Mouse (Mus musculus): ENCODE data around the gene Wbp4.
A peak's percentile ranks its signal among the peaks of the same experiment; 100 is the strongest.
"Not testable (repeated sequence)": the region's sequence is repeated elsewhere in the genome, so short reads cannot be mapped to it uniquely, and the experiment has no call there.

The Wbp4 gene

GRCm38 (mm10) chr14:79451681-79452590, 29.4 kb downstream of the Wbp4 start, which contains the start of gene Kbtbd6:
Gene Kbtbd6, plus strand, starts transcription at chr14:79451835.
- peak; percentile 95 for DNase-seq

DNA sequence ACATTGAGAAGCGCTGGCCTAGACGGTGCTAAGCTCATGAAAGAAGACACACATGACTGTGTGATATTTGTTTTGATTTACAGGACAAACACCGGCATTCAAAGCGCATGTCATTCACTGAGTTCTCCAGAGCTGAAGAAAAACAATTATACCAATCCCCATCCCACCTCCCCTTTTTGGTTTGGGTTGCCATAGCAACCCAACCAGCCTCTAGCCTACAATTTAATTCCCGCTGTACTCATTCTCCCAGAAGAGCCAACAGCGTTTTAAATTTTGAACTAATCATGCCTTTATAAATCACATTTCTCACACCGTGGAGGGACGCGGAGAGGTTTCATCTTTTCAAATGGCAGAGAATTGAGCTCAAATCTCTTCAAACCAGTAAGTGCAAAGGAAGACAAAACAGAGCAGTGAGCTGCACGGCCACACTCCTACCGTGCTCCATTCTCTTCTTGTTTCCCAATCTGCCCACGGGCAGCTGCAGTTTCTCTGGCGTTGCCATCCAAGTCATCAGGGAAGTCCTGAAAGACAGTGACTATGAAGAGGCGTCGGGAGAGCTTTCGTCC, 36.2 kb downstream of the Wbp4 start:
- DNase-seq: peak; percentile 46

GRCm38 (mm10) chr14:79444601-79445000, 36.7 kb downstream of the Wbp4 start:
- no peak for DNase-seq

DNA sequence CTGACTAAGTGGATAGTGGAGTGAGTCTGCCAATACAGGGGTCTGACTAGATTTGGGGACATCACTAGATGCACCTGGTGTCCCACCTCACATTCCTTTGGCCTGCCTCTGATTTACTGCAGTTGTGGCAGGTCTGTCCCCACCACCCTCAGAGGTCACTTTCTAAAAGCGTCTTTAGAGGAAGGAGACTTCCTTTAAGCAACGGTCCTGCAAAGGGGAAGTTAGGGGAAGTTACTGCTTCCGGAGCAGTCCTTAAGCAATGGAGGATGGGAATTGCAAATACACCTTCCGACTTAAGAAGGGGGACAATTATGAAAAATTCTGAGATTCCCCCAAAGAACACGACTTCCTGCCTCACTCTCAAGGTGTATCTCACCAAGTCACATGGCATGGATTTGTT, 39.9 kb downstream of the Wbp4 start:
- DNase-seq: no peak

GRCm38 (mm10) chr14:79440655-79441054, 40.7 kb downstream of the Wbp4 start:
- DNase-seq: no peak

GRCm38 (mm10) chr14:79434068-79434467, 47.3 kb downstream of the Wbp4 start:
- no peak for DNase-seq

DNA sequence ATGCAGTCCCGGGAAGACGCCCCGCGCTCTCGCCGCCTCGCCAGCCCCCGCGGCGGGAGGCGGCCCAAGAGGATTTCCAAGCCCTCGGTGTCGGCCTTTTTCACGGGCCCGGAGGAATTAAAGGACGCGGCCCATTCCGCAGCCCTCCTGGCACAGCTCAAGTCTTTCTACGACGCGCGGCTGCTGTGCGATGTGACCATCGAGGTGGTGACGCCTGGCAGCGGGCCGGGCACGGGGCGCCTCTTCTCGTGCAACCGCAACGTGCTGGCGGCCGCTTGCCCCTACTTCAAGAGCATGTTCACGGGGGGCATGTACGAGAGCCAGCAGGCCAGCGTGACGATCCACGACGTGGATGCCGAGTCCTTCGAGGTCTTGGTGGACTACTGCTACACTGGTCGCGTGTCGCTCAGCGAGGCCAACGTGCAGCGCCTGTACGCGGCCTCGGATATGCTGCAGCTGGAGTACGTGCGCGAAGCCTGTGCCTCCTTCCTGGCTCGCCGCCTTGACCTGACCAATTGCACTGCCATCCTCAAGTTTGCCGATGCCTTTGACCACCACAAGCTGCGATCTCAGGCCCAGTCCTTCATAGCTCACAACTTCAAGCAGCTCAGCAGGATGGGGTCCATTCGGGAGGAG, 54.5 kb downstream of the Wbp4 start:
- not testable (repeated sequence) for DNase-seq

DNA sequence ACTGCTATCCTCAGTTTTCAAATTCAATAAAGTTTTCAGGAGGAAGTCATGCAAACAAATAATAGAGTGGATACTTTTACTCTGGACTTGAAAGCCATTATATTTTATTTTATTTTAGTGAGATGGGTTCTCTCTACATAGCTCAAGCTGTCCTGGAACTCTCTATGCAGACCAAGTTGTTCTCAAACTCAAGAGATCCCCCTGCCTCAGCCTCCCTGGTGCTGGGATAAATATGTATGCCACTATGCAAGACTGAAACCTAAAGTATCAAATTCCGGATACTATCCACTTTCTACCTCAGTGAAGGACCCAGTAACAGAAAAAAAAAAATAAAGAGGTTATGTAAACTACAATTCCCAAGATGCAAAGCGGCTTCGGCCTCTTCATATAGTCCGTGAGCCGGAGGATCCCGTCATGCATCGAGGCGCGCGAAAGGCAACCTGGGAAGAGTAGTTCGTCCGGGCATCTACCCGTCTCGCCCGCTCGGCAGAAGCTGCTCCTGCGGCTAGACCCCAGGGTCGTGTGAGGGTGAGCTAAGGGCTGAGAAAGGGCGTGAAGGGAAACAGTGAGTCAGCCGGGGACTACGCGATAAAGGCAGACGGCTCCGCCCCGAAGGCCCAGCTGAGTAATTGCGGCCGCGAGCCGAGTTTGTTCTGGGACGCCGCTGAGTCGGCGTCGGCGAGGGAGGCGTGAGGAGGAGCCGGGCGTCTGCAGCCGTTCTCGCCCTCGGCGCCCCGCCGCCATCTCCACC, 55.2 kb downstream of the Wbp4 start, which contains the start of gene Kbtbd7:
Kbtbd7 (plus strand) TSS at position 533 of the 751 bp plus-strand sequence.
- peak; percentile 98 for DNase-seq

DNA sequence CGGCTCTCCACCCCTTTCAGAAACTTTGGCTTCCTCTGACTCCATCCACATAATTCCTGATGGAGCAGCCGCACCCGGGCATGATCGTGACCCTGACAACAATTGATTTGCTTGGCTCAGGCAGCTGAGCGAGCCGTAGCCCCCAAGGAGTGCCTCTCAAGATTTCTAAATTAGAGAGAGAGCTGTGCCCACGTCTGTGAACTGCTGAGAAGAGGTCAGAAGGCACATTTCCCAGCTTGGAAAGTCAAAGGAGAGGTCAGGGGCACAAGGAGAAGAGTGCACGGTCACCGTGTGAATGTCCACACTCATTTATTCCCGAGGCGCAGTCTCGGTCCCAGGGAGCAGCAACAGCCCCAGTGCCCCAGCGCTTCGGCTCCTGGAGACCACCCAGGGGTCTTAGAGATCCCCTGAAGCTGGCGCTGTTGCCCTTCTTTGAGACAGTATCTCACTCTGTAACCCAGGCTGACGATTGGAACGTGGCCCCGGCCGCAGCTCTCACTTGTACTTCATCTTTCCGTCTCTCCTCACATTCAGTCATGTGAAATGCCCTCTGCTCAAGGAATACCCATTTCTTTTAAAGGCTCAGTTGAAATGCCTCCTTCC, 61.1 kb downstream of the Wbp4 start:
- DNase-seq: peak; percentile 67

DNA sequence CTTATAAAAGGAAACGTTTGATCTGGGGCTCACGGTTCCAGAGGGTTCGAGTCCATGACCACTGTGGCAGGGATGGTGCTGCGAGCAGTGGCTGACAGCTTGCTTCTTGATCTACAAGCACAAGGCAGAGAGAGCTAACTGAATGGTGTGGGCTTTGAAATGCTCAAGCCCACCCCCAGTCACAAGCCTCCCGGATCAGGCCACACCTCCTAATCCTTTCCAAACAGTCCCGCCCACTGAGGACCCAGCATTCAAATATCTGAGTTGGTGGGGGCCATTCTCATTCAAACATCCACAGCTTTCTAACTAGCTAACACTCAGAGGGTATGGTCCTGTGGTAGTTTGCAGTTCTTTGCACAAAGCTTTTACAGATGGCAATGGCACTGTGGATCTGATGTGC, 68.2 kb downstream of the Wbp4 start:
- DNase-seq: no peak

GRCm38 (mm10) chr14:79410662-79411061, 70.7 kb downstream of the Wbp4 start:
- DNase-seq: no peak
